Mouse (Mus musculus) bone marrow macrophage, adult 2 months (primary cell): ENCODE measurements around the gene Calm2.

Experiments used
- CTCF ChIP-seq: IDR thresholded peaks from 2 replicates; pipeline ENCODE4 v1.5.1; 2012; ENCODE audit warnings: low read depth, mild to moderate bottlenecking, low read length, moderate library complexity
- POLR2A ChIP-seq: IDR thresholded peaks from 2 replicates; pipeline ENCODE4 v1.6.1; 2012; ENCODE audit warnings: mild to moderate bottlenecking, low read depth, low read length, borderline replicate concordance

- TF ChIP-seq CTCF = no peak
- no peak for TF ChIP-seq POLR2A
These were observed 971 bp upstream of the Calm2 start for GRCm38 (mm10) chr17:87447612-87448200.
